Mouse (Mus musculus): Measurements from ENCODE around the gene Klhl25. TPM values are rescaled to one million over a fixed set of nuclear protein-coding genes. Genes with fewer than 3 reads are reported as not detected.
"Not testable (repeated sequence)": the region's sequence is repeated elsewhere in the genome, so short reads cannot be mapped to it uniquely, and the experiment has no call there.

Gene Klhl25
- total RNA-seq (2021), result 10 to 100 TPM in 1 of 2 experiments, 1 to 10 TPM in 1; 9.6 to 12.2 TPM

DNA sequence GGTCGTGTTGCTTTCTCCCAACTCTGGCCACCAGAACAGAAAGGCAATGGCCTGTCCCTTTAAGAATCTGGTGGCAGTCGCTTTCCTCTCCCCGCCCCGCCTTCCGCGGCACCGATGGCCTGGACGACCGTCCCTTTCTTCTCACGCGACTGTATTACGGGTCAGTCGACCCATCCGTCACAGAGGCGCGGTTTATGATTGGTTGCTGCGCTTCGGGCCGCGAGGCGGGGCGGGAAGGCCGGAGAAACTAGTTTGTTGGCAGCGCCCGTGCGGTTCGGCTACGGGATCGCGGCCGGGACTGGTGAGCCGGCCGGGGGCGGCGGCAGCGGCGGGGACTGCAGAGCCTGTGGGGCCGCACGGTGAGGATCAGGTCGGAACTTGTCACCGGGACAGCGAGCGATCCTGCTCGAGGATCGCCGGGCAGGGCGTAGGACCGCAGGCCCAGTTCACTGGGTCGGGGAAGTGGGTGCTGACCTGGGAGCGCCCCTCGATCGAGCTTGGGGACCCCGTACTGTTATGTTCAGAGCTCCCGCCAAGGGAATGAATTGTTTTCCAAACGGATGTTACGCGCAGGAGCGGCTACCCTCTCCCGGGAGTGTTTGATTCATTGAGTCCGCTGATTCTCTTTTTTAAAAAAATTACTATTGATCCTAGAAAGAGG, at the start of gene Klhl25:
Gene Klhl25 (plus strand): TSS at position 196 of the 661 bp plus-strand sequence.
- peak; percentile 98 for DNase-seq

DNA sequence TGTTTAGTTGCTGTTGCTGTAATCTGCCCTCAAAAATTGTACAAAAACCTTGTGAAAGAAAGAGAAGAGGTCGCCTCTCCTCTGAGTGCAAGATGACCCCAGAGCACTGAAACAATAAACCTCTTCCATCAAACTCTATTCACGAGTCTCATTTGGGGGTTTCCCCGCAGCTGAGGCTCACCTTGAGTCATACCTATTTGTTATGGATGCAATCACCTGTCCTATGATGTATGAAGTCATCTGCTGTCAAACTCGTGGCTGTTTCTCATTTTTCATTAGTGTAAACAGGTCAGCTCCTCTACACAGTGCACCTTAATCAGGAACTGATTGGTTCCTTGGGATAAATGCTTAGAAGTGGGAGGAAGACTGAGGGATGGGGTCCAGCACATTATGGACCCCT, 47.6 kb upstream of the Klhl25 start:
- no peak for DNase-seq

DNA sequence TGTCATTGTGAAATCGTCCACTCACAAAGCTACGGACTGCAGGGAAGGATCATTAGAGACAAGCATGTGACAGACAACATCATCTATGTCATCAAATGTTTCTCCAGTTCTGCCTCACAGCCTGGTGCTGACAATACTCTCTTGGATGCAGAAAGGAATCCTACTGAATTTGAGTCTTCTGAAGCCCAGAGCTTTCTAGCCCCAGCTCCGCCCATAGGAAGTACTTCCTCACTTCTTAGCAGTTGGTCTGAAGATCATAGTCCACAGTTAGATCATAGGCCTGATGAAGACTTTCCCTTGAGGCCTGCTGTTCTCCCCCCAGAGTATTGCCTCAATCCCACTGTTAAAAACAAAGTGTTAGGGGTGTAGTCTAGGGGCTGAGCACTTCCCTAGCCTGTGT, 47.1 kb upstream of the Klhl25 start:
- DNase-seq, result no peak

DNA sequence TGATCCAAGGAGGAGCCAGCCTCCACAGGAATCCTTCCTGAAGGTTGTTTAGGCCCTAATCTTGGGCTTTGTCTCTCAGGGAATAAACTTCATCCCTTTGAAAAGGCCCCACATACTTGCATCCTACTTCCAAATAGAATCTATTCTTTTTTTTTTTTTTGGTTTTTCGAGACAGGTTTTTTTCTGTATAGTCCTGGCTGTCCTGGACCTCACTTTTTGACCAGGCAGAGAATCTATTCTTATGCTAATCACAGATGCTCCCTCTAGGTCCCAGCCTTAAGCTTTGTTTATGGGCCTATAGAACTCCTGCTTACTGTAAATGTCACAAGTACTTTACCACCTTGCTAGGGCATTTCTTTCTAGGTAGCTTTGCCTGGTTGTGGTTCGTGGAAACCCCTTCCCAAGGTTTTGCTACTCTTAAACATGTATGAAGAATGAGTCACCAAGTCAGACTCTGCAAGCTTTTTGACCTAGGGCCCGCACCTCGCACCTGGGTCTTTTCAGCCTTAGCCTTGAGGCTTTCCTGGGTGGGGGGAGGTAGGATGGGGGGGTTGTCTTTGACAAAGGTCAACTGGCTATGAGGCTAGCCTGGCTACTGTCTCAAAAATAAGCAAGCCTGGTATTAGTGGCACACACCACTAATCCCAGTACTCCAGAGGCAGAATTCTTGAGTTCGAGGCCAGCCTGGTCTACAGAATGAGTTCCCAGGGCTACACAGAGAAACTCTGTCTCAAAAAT, 46.3 kb upstream of the Klhl25 start:
- no peak for DNase-seq

DNA sequence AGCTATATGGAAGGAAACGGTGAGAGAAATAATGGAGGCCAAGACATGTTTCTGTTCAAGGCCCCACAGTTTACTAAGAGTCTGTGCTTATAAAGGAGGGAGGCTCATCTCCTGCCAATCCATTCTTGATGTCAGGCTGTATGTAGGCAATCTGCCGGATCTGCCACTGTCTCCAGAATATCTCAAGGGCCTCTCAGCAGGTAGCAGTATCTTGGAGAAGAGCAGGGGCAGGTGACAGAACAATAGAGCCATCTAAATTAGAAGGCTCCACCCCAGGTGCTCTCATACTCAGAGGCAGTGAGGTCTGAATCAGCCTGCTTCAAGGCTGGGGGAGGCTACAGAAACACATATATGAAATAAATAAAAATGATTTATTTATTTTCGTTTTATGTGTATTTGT, 45.2 kb upstream of the Klhl25 start:
- DNase-seq, result no peak

DNA sequence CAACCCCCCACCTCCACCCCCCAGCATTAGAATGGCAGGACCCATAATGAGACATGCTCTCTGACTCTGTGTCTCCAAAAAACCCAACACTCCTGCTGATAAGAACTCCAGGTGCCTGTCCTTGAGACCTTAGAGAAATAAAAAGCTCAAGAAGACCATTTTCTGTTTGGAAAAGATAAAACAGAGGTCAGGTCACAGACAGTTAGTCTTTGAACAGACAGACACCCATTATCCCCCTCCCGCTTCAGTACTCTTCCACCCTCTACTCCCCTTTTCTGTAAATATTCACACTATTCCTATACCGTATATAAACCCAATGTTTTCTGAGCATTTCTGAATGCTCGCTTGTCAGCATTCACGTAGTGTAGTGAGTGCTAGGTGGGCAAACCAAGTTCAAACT, 41.9 kb upstream of the Klhl25 start:
- no peak for DNase-seq

DNA sequence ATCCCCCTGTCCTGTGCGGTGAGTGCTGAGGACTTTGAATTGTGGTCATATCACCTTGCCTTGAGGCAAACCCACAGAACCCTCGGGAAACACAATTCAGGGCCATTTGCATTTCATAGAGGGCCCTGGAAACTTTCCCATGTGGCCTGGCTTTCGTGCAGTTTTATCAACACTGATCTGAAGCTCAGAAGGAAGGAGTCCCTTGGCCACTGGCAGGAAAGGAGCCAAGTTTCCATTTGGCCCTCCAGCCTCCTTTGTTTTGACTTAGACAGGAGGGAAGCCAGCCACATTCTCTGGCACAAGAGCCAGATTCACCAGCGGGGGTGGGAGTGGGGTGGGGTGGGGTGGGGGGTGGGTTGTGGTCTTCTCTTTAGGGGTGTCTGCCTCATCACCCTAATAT, 41.4 kb upstream of the Klhl25 start:
- peak; percentile 81 for DNase-seq

DNA sequence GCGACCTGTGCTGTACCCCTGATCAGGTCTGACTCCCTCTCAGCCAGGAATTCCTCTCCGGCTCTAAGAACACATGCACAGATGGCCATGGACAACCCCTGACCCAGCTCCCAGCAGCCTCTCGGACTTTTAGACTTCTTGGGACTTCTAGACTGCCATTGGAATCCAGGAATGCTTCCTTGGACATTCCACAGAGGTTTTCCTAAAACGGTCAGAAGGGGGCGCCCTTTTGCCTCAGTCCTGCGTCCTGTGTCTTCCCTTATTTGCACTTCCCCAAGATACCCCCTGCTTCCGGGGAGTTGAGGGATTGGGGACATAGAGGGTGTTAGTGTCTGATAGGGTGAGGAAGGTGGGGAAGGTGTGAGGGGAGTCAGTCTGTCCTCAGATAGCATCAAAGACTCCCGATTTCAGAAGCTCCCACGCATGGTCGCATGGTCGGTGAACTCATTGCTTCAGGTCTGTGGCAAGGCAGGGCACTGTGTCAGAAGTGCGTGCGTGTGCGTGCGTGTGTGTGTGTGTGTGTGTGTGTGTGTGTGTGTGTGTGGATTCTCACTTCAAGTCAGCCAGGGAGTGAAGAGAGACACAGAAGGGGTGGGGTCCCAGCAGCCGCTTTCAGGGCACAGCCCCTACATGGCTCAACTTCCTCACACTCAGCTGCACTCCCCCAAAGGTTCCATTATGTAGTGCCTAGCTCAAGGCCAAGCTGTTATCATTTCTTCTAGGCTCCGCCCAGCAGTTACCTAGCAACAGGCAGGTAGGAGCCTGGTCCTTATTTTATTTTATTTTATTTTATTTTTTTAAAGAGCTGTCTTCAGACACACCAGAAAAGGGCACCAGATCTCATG, 40.4 kb upstream of the Klhl25 start:
- peak; percentile 63 for DNase-seq

DNA sequence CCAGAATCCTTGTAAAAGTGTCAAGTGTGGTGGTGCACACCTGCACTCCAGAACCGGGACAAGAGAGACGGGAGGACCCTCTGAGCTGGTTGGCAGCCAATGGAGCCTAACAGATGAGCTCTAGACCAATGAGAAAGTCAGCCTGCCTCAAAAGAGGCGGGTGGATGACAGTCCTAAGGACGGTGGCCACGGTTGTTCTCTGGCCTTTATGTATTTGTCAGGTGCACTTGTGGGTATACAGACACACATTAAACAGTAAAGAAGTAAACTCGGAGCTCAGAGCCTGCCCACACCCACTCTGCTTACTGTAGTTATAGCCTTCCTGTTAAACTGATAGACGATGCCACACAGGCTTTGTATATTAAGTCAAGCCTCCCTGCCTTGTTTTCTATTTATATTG, 27.4 kb upstream of the Klhl25 start:
- no peak for DNase-seq

DNA sequence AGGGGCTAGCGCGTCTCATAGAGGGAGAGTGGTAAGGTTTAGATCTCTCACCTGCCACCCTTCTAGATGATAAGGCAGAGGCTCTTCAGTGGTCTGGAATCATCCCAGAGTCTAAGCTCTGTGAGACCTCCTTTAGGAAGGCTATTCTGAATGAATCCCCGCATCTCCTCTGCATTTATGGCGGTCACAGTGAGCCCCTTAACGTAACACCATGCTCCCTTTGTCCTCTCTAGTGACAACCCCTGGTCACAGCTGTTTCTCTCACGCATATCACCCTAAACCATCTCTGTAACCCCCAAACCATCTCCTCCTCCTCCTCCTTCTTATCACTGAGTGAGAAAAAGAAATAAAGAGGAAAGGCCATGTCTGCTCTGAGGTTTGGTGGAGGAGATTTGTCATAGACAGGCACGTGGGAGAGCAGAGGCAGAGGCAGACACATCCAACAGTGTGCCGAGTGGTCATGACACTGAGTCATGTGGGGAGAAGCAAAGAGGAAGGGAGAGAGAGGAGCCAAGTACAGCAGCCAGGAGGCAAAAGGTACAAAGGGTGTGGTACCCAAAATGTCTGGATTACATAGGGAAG, 25.9 kb upstream of the Klhl25 start:
- no peak for DNase-seq

DNA sequence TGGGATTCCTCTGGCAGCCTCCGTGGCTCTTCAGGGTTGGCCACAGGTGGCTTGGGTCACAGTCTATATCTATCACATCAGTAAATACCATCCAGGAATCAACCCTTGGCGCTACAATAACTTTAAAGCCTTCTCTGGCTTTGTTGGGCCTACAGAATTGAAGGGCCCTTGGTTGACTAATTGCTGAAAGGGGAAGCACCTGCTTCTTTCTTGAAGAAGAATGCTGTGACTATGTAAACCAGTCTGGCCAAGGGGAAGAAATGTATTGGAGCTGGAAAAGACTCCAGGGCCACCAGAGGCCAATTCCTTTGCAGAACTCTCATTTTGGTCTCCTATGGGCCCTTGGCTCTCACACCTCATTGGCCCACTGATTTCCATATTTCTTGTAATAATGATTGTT, 25.0 kb upstream of the Klhl25 start:
- no peak for DNase-seq

DNA sequence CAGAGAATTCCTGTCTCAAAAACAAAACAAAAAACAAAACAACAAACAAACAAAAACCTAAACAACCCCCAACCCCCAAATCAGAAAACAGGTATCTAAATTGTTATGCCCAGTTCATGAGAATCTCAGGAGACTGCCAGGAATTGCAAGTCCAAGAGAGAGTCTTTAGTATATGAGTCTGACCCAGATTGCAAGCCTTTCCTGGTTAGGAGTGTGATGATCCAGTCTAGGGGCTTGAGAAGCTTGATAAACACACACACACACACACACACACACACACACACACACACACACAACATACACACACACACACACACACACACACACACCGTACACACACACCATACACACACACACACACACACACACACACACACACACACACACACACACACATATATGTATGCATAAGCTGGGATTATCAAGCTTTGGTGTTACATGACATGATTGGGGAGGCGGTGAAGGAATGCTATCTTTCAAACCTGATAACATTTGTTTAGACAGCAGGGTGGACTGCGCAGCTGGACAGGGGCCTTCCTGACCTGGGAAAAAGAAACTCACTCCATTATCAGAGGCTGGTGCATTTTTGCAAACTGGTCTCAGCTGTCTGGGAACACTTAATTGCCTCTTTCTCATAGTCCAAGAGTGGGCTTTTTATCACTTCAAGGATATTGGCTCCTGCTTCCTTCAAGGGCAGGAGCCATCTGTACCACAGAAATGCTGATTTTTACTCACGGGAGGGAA, 21.6 kb upstream of the Klhl25 start:
- DNase-seq, result no peak

DNA sequence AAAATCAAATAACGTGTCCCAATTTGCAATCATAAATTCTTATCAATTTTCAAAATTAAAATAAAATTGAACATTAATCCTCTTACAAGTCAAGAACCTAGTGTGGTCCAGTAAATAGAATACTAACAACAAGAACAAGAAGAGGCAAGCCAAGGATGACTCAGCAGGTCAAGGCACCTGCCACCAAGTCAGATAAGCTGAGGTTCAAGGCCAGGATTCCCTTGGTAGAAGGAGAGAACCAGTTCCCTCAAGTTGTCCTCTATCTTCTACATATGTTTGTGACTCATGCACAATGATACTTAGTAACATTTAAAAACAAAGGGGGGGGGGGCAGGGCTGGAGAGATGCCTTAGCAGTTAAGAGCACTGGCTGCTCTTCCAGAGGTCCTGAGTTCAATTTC, 20.8 kb upstream of the Klhl25 start:
- DNase-seq, result no peak

DNA sequence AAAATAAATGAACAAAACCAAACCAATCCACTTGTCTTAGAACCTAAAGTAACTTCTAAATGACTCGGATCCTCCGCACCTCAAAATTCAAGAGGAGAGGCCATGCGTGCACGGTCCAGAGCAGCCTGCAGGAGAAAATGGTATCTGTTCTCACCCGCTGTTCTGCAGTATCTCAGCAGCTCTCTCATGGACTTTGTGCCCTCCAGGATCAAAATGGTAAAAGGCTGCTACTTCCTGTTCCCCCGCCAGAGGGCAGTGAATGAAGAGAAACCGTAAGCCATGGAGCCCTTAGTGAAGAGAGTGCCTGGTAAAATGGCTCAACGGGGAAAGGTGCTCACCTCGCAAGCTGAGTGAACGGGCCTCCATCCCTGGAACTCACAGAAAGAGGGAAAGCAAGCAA, 20.3 kb upstream of the Klhl25 start:
- peak; percentile 80 for DNase-seq

DNA sequence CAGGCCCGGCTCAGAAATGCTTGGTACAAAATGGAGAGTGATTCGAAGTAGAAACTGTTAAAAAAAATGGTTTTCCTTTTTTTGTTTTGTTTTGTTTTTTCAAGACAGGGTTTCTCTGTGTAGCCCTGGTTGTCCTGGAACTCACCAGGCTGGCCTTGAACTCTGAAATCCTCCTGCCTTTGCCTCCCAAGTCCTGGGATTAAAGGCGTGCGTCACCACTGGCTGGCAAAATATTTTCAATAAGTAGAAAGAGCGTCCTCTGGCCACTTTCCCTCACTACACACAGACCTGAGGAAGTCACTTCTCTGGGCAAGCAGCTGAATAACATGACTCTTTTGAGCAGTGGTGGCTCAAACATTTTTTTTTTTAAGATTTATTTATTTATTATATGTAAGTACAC, 19.6 kb upstream of the Klhl25 start:
- no peak for DNase-seq

DNA sequence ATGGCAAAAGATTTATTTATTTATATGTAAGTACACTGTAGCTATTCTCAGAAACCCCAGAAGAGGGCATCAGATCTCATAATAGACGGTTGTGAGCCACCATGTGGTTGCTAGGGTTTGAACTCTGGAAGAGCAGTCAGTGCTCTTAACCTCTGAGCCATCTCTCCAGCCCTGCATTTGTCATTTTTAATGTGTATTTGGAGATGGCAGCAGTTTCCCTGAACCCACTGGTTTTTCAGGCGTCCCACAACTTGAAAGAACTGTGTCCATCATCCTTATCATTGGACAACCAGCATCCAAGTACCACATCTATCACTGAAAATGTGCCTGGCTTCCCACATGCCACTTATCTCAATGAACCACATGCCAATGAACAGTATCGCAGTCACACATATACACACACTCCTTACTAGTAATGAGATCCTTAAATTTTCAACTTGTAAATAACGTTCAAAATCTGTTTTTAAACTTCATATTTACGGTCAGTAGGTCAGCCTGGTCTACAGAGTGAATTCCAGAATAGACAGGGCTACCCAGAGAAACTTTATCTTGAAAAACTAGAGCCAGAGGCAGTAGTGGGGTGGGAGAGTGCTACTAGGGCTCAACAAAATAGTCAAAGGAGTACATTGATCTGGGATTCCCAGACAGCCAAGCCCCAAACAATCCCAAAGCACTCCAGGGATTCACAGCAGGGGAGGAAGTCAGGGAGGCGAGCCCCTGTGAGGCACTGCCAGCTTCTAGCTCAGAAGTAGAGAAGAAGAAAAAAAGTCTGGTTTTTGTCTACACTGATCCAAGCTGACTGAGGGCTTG, 17.7 kb upstream of the Klhl25 start:
- DNase-seq, result no peak

DNA sequence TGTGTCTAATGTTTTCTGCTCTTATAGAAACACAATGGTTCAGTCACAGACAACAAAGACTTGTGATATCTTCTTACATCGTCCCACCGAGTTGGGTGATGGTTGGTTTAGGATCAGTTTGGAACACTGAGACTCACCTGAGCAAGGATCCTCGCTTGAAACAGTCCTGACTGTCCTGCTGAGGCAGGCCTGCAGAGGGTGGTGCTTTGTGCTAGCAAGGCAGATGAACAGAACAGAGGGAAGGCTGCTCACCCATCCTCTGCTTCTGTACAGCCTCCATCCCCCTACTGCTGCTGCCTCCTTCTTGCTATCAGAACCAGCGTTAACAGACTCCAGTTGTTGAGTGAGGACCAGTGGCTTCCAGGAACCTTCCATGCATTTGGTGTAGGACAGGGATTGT, 14.2 kb upstream of the Klhl25 start:
- not testable (repeated sequence) for DNase-seq

DNA sequence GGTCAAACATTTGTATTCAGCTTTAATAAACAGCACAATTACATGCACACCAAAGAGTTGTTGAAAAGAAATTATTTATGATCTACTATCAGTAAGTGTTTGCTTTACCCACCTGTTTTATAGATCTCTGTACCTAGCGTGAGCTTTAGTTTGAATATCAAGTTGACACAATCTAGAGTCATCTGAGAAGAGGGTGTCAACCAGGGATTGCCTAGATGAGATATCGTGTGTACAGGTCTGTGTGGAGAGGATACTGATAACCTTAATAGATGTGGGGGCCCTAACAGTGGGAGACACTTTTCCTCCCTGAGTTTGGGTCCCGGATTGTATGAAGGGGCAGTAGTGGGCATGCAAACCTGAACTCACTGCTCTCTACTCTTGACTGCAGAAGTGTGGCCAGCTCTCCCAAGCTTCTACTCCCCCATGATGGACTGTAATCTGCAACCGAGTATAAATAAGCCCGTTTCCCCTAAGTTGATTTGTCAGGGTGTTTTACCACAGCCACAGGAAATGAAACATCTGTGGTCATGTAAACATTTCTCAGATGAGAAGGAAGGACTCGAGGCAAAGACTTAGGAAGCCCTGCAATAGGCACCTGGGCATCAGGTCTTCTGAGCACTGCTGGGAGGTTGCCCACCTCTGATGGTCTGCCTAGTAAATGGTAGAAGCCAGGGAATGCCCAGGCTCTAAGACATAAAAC, 13.0 kb upstream of the Klhl25 start:
- not testable (repeated sequence) for DNase-seq

DNA sequence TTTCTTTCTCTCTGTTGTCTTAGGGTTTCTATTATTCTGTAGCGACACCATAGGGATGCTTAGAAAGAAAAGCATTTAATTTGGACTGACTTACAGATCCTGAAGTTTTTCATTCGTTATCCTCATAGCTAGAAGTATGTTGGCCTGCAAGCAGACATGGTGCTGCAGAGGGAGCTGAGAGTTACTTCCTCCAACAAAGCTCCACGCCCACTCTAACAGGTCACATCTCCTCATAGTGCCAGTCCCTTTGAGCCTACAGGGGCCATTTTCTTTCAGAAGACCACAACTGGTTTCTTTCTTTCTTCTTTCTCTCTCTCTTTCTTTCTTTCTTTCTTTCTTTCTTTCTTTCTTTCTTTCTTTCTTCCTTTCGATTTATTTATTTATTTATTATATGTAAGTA, 8.0 kb upstream of the Klhl25 start:
- DNase-seq, result no peak

DNA sequence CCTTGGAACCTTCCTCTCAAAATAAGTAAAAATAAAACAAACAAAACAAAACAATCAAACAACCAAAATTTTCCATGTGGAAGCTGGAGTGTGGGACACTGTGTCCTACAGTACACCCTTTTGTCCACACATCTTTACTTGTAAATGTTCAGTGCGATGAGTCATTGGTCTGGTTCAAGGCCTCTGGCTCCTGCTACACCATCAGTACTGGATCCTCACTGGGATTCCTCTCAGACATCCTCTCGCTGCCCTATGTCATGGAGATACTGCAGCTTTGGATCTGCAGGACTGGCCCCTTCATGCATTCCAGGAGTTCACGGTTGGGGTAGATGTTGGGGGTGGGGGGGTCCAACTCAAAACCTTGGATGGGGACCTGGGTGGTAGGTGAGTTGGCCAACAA, 5.8 kb upstream of the Klhl25 start:
- no peak for DNase-seq

DNA sequence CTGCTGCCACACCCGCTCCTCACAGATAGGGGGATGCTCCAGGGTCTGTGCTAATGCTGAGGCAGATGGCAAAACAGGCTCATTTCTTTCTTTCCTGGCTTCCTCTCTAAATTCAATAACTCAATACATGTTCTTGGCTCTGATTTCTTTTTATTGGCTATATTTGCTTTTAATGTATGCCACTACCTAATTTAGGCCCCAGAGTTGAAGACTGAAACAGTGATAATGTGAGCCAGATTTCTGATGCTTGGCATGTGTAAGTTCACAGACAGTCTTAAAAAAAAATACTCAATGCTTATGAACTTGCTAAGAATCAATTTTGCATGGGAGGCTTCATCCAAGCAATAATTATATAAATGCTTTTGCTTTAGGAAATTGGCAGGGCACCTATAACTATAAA, 2.2 kb upstream of the Klhl25 start:
- no peak for DNase-seq
